Mouse (Mus musculus): Measurements from ENCODE around the gene Tbc1d2b. TPM values are rescaled to one million over a fixed set of nuclear protein-coding genes. Genes with fewer than 3 reads are reported as not detected.

Tbc1d2b gene
- polyA plus RNA-seq, 1 experiment from 2014 or later: 4.3 TPM

Other genes with a start within 250 kb of the Tbc1d2b start
- gene Ctsh, start 216.7 kb downstream of the Tbc1d2b start, polyA plus RNA-seq (2014; fragmentation: Nextera tagmentation; extraction: Ambion mirVana): 14.4 and 20.7 TPM in 2 replicates
- 546 and 597 TPM in 2 replicates for gene Morf4l1, start 156.0 kb downstream of the Tbc1d2b start, polyA plus RNA-seq (2014; fragmentation: Nextera tagmentation; extraction: Ambion mirVana)
- 9.4 and 9.7 TPM in 2 replicates for gene Adamts7, start 107.7 kb downstream of the Tbc1d2b start, polyA plus RNA-seq (2014; fragmentation: Nextera tagmentation; extraction: Ambion mirVana)